Mouse (Mus musculus): ENCODE measurements around the gene Dnlz.

Dnlz gene

GRCm38 (mm10) chr2:26356678-26357077 lies 4.8 kb upstream of the Dnlz start:
- DNase-seq, result no peak

GRCm38 (mm10) chr2:26356231-26356630 lies 4.3 kb upstream of the Dnlz start:
- no peak for DNase-seq

- no peak for DNase-seq
Measured at GRCm38 (mm10) chr2:26354401-26354800, 2.5 kb upstream of the Dnlz start.

GRCm38 (mm10) chr2:26353066-26353980 lies 1.4 kb upstream of the Dnlz start:
- no peak for DNase-seq

GRCm38 (mm10) chr2:26352291-26352910 lies 491 bp upstream of the Dnlz start:
- no peak for DNase-seq

- peak; percentile 64 to 75 for DNase-seq
Measured at GRCm38 (mm10) chr2:26348241-26348640, 3.7 kb downstream of the Dnlz start.

GRCm38 (mm10) chr2:26342609-26343490 lies 9.1 kb downstream of the Dnlz start:
- DNase-seq, result peak; percentile 70 to 80

GRCm38 (mm10) chr2:26342044-26342443 lies 9.9 kb downstream of the Dnlz start:
- peak; percentile 69 to 78 for DNase-seq

GRCm38 (mm10) chr2:26341510-26341981 lies 10.4 kb downstream of the Dnlz start:
- DNase-seq, result no peak

- no peak for DNase-seq
Measured at GRCm38 (mm10) chr2:26339204-26339551, 12.7 kb downstream of the Dnlz start.

GRCm38 (mm10) chr2:26338302-26339203 lies 13.4 kb downstream of the Dnlz start:
- no peak for DNase-seq

- no peak for DNase-seq
Measured at GRCm38 (mm10) chr2:26330702-26331101, 21.2 kb downstream of the Dnlz start.

GRCm38 (mm10) chr2:26330056-26330468 lies 21.8 kb downstream of the Dnlz start:
- DNase-seq, result no peak

- no peak for DNase-seq
Measured at GRCm38 (mm10) chr2:26329402-26329801, 22.5 kb downstream of the Dnlz start.

GRCm38 (mm10) chr2:26327852-26328251 lies 24.1 kb downstream of the Dnlz start:
- DNase-seq, result peak in 1 of 2 experiments; percentile 39

GRCm38 (mm10) chr2:26325386-26326181 lies 26.3 kb downstream of the Dnlz start:
- peak; percentile 75 to 81 for DNase-seq

GRCm38 (mm10) chr2:26324917-26325316 lies 27.0 kb downstream of the Dnlz start:
- DNase-seq, result peak; percentile 44 to 48

- no peak for DNase-seq
Measured at GRCm38 (mm10) chr2:26323589-26324325, 28.2 kb downstream of the Dnlz start.

GRCm38 (mm10) chr2:26320245-26321185 lies 31.4 kb downstream of the Dnlz start:
- no peak for DNase-seq

Data from kidney, postnatal 4 days (tissue).